Mouse (Mus musculus): ENCODE measurements at regions not wholly inside any gene's neighbourhood (a gene's known extent, or its start where the extent isn't known, plus 50 kb on each side); places are given as distances from the start of the nearest gene placed in this dataset.

- no peak for TF ChIP-seq HCFC1 (IDR thresholded peaks at IDR 0.05; ENCODE audit: borderline replicate concordance, insufficient read depth, low read length)
- no peak for TF ChIP-seq MAFK (IDR thresholded peaks at IDR 0.05; ENCODE audit: insufficient read depth, low read depth, low read length)
- no peak for TF ChIP-seq ZNF384 (IDR thresholded peaks at IDR 0.05; ENCODE audit: low read depth, low read length)
- no peak for TF ChIP-seq ZC3H11A (IDR thresholded peaks at IDR 0.05; ENCODE audit: borderline replicate concordance, low read depth, low read length)
- no peak for TF ChIP-seq CHD2 (IDR thresholded peaks at IDR 0.05; ENCODE audit: low read depth, low read length)
- Histone ChIP-seq H3K4me3 (ENCODE audit: insufficient read depth in 1 of 2, low read depth in 1 of 2, low read length in 2 of 2, poor library complexity in 1 of 2, severe bottlenecking in 1 of 2) (no peak overlapping the region), H3K27ac (ENCODE audit: insufficient read depth, low read depth, low read length, poor library complexity, severe bottlenecking) (no peak overlapping the region), H3K9ac (ENCODE audit: insufficient read depth, low read depth, low read length, poor library complexity, severe bottlenecking) (no peak overlapping the region), H3K9me3 (ENCODE audit: control insufficient read depth, insufficient read depth, low read depth, low read length) (no peaks in the 10 kb centered on the region), H3K36me3 (ENCODE audit: control insufficient read depth, insufficient read depth, low read length, poor library complexity, severe bottlenecking) (no peaks in the 10 kb centered on the region), H3K4me1 (ENCODE audit: control insufficient read depth in 2 of 2, insufficient read depth in 2 of 2, low read length in 2 of 2, poor library complexity in 1 of 2) (no peaks in the 10 kb centered on the region)
- in situ Hi-C loops (cut with MboI; ENCODE audit: low sequenced_read_pairs in 2 of 2, unreplicated experiment in 2 of 2), result no loop called here
- DNase-seq (ENCODE audit: low read depth, low spot score), result no peak
Observed at GRCm38 (mm10) chr2:128498611-128499010, 92.4 kb upstream of the Spdye4c start.

GRCm38 (mm10) chr2:128499575-128500184, 91.3 kb upstream of the Spdye4c start:
- no peaks in the 10 kb centered on the region for H3K36me3 ChIP-seq (ENCODE audit: control insufficient read depth, insufficient read depth, low read length, poor library complexity, severe bottlenecking)
- H3K4me1 ChIP-seq (ENCODE audit: control insufficient read depth in 2 of 2, insufficient read depth in 2 of 2, low read length in 2 of 2, poor library complexity in 1 of 2), result no peaks in the 10 kb centered on the region
- H3K9ac ChIP-seq (ENCODE audit: insufficient read depth, low read depth, low read length, poor library complexity, severe bottlenecking), result no peak overlapping the region
- no peak overlapping the region for H3K4me3 ChIP-seq (ENCODE audit: insufficient read depth in 1 of 2, low read depth in 1 of 2, low read length in 2 of 2, poor library complexity in 1 of 2, severe bottlenecking in 1 of 2)
- in situ Hi-C loops (cut with MboI; ENCODE audit: low sequenced_read_pairs in 2 of 2, unreplicated experiment in 2 of 2), result no loop called here
- H3K27ac ChIP-seq (ENCODE audit: insufficient read depth, low read depth, low read length, poor library complexity, severe bottlenecking), result no peak overlapping the region
- TF ChIP-seq MAFK (IDR thresholded peaks at IDR 0.05; ENCODE audit: insufficient read depth, low read depth, low read length) (no peak), ZC3H11A (IDR thresholded peaks at IDR 0.05; ENCODE audit: borderline replicate concordance, low read depth, low read length) (no peak), HCFC1 (IDR thresholded peaks at IDR 0.05; ENCODE audit: borderline replicate concordance, insufficient read depth, low read length) (no peak), ZNF384 (IDR thresholded peaks at IDR 0.05; ENCODE audit: low read depth, low read length) (no peak), CHD2 (IDR thresholded peaks at IDR 0.05; ENCODE audit: low read depth, low read length) (no peak)
- DNase-seq (ENCODE audit: low read depth, low spot score), result no peak
- H3K9me3 ChIP-seq (ENCODE audit: control insufficient read depth, insufficient read depth, low read depth, low read length), result no peaks in the 10 kb centered on the region

GRCm38 (mm10) chr2:128502676-128503075, 88.3 kb upstream of the Spdye4c start:
- H3K4me3 ChIP-seq (ENCODE audit: insufficient read depth in 1 of 2, low read depth in 1 of 2, low read length in 2 of 2, poor library complexity in 1 of 2, severe bottlenecking in 1 of 2), result no peak overlapping the region
- H3K36me3 ChIP-seq (ENCODE audit: control insufficient read depth, insufficient read depth, low read length, poor library complexity, severe bottlenecking), result no peaks in the 10 kb centered on the region
- no peak overlapping the region for H3K27ac ChIP-seq (ENCODE audit: insufficient read depth, low read depth, low read length, poor library complexity, severe bottlenecking)
- TF ChIP-seq ZC3H11A (IDR thresholded peaks at IDR 0.05; ENCODE audit: borderline replicate concordance, low read depth, low read length) (no peak), MAFK (IDR thresholded peaks at IDR 0.05; ENCODE audit: insufficient read depth, low read depth, low read length) (no peak), ZNF384 (IDR thresholded peaks at IDR 0.05; ENCODE audit: low read depth, low read length) (no peak), CHD2 (IDR thresholded peaks at IDR 0.05; ENCODE audit: low read depth, low read length) (no peak), HCFC1 (IDR thresholded peaks at IDR 0.05; ENCODE audit: borderline replicate concordance, insufficient read depth, low read length) (no peak)
- DNase-seq (ENCODE audit: low read depth, low spot score), result no peak
- no peak overlapping the region for H3K9ac ChIP-seq (ENCODE audit: insufficient read depth, low read depth, low read length, poor library complexity, severe bottlenecking)
- no peaks in the 10 kb centered on the region for H3K9me3 ChIP-seq (ENCODE audit: control insufficient read depth, insufficient read depth, low read depth, low read length)
- in situ Hi-C loops (cut with MboI; ENCODE audit: low sequenced_read_pairs in 2 of 2, unreplicated experiment in 2 of 2), result no loop called here
- no peaks in the 10 kb centered on the region for H3K4me1 ChIP-seq (ENCODE audit: control insufficient read depth in 2 of 2, insufficient read depth in 2 of 2, low read length in 2 of 2, poor library complexity in 1 of 2)

- DNase-seq (ENCODE audit: low read depth, low spot score), result no peak
- no peak overlapping the region for H3K27ac ChIP-seq (ENCODE audit: insufficient read depth, low read depth, low read length, poor library complexity, severe bottlenecking)
- H3K36me3 ChIP-seq (ENCODE audit: control insufficient read depth, insufficient read depth, low read length, poor library complexity, severe bottlenecking), result no peaks in the 10 kb centered on the region
- TF ChIP-seq HCFC1 (IDR thresholded peaks at IDR 0.05; ENCODE audit: borderline replicate concordance, insufficient read depth, low read length) (no peak), CHD2 (IDR thresholded peaks at IDR 0.05; ENCODE audit: low read depth, low read length) (no peak), MAFK (IDR thresholded peaks at IDR 0.05; ENCODE audit: insufficient read depth, low read depth, low read length) (no peak), ZC3H11A (IDR thresholded peaks at IDR 0.05; ENCODE audit: borderline replicate concordance, low read depth, low read length) (no peak), ZNF384 (IDR thresholded peaks at IDR 0.05; ENCODE audit: low read depth, low read length) (no peak)
- in situ Hi-C loops (cut with MboI; ENCODE audit: low sequenced_read_pairs in 2 of 2, unreplicated experiment in 2 of 2), result no loop called here
- no peaks in the 10 kb centered on the region for H3K4me1 ChIP-seq (ENCODE audit: control insufficient read depth in 2 of 2, insufficient read depth in 2 of 2, low read length in 2 of 2, poor library complexity in 1 of 2)
- no peak overlapping the region for H3K4me3 ChIP-seq (ENCODE audit: insufficient read depth in 1 of 2, low read depth in 1 of 2, low read length in 2 of 2, poor library complexity in 1 of 2, severe bottlenecking in 1 of 2)
- no peak overlapping the region for H3K9ac ChIP-seq (ENCODE audit: insufficient read depth, low read depth, low read length, poor library complexity, severe bottlenecking)
- H3K9me3 ChIP-seq (ENCODE audit: control insufficient read depth, insufficient read depth, low read depth, low read length), result no peaks in the 10 kb centered on the region
Observed at GRCm38 (mm10) chr2:128503136-128503935, 87.7 kb upstream of the Spdye4c start.
